Mouse (Mus musculus) yolk sac, embryonic 10.5 days (tissue): ENCODE results near the gene Hivep1.

Source experiments
- DNase-seq: peaks from one replicate; pipeline ENCODE4 v3.0.0-alpha.2; 2017; ENCODE audit warnings: low spot score

The Hivep1 gene

DNA sequence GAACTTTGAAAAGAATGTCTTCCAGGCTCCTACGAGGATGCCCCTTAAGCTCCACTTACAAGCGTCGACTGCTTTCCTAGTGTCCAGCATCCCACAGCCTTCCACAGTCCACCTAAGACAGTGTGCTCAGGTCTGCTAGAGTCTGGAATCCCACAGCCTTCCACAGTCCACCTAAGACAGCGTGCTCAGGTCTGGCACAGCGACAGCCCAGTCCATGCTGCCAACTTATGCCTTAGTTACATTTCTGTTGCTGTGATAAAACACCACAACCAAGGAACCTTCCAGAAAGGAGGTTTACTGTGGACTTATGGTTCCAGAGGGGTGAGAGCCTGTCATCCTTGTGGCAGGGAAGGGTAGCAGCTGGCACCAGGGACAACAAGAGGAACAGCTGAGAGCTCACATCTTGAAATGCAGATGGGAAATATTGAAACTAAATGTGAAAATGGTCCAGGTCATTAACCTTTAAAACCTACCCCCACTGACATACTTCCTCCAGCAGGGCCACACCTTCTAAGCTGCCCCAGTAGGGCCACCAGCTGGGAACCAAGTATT is 25.0 kb downstream of the Hivep1 start:
- DNase-seq, result no peak

DNA sequence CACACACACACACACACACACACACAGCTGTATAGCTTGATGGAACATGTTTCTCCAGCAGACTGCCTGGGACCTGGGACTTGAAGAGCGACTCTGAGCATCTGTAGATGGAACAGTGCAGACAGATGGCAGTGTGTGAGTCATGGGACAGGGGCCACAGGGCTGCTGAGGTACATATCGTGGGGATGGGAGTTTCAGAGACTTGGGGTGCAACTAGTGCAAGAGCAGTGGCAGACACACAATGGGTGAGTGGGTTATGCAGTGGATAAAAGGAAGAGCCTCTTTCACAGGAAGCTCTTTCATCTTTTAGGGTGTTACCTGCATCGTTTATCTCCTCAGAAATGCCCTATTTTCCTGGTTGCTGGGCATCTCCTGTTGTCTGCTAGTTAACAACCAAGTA is 25.8 kb downstream of the Hivep1 start:
- DNase-seq, result no peak

DNA sequence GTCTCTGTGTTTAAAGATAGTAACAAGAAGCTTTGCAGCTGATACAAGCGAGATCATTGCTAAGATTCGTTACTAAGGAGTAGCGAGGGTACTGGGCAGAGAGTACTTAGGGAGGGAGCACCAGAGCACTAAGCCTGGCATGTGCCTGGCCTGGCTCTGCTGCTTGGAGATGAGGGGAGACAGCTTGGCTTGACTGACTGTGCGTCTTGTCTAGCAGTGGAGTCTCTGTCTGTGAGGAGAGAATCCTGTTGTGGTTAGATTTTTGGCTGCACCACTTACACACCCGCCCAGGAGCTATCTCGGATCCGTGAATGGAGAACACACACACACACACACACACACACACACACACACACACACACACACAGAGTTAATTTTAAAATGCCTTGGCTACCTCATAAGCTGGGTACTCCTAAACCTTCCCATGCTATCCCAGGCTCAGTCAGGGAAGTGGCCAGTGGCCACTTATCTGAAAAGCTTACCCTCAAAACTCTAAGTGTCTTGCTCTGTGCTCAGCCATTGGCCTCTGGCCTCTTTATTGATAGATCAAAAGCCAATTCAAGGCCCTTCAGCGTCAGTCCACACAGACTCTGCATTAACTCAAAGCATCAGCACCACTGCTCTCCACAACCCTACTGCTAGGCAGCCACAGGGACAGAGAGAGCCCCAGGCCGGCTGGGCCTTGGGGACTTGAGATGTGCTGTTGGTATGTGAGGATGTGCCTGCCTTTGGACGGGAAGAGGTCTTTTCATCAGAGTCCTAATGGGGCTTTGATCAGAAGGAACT is 28.5 kb downstream of the Hivep1 start:
- DNase-seq, result no peak

DNA sequence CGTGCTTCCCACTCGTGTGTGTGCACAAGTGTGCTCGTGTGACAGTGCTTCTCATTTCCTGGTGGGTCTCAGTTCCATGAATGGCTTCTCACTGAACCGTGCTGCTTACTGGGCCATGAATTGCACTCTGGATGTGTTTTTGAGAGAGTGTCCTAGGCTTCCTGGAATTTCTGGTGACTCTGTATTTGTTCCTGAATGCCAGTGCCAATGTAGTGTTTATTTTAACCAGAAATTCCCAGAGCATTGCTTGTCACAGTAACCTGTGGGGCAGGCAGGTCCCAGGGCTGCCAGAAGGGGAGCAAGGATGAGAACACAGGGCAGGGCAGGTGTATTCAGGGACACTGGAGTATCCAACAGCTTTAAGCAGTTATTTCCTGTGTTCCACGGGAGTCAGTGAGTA is 36.5 kb downstream of the Hivep1 start:
- DNase-seq, result no peak

DNA sequence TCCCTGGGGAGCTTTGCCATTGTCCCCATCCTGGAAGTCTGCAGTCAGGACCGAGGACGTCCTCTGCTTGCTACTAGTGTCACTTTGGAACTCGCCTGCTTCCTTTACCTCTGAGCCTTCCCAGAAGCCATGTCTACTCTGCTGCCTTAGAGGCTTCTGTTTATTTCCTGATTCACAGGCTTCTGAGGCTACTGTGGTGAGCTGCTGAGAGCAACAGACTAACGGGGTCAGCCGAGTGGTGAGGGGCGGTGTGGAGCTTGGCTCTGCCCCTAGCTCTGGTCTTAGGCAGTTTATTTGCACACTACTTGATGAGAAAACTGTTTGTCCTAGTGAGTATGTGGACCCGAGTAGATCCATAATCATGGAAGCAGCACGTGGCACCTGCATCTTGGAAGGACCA is 37.2 kb downstream of the Hivep1 start:
- DNase-seq, result no peak

DNA sequence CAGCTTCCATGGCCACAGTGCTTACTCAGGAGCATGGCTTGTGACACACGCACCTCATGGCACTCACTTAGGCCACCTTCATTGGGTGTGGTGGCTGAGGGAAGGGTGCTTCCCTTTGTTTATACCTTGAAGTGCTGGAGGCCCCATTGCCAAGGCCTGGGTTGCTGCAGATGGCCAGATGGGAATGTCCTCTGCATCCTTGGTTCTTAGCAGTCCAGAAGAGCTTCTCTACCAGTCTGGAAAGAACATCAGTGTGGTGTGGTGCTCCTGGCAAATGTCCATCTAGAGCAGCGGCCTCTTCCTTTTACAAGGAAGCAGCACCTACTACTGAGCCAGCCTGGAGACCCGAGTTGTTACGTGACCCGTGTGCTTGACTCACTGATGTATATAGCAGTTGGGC is 38.9 kb downstream of the Hivep1 start:
- DNase-seq, result no peak

DNA sequence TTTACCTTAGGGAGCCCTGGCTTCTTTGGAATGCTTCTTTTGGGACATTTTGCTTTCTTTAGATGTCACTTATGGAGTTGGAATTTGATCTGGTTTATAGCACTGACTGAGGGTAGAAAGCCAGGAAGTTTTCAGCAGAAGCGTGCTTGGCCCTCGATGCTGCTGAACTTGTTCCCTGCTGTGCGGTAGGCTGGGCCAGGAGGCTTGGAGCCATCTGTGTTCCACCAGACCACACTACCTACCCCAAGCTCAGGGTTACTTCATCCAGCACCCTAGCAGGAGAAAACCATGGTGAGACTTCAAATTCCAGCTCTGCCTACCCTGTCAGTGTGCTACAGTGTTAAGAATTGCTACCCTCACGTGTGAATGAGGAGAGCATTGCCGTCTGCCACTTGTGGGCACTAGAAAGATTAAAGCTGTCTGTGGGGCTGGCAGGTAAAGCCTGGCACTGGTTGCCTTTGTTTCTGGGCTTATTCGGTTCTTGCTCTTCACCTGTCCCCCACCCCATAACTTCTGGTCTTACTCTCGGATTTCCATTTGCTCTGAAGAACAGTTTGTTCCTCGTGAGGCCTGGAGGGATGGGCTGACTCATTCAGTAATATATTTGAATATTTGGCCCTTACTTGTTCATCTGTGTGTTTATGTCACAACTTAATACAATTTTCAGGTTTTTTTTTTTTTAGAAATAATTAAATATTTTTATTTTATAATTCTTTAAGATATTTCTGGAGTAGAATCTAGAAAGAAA is 40.7 kb downstream of the Hivep1 start:
- no peak for DNase-seq

DNA sequence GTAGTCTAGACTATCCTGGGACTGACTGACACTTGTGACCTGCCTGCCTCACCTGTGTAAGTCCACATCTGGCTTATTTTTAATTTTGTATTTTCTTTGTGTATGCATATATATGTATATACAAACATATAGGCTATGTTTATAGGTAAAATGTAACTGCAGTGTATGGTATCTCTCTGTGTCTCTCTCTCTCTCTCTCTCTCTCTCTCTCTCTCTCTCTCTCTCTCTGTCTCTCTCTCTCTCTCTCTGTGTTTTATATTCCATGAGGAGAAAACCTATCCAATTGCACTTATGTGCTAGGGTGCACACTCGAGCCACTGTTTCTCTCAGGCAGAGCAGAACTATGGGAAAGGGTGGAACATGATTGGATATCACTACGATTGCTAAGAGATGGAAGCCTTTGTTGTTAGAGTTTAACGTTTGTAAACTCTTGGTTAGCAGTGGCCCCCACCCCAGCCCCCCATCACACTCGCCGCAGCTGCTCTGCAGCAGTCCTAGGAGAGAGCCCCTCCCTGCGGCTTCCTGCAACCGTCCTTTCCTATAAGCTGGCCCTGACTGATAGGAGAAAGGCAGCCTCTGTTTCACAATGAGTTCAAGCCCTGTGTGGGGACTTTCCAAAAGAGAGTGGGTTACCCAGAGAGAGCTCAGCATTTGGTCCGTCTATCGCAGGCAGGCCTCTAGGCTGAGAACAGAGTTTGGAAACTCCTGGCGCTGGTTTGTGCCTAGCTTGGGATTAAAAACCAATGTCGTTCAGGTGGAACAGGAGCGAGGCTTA is 41.6 kb downstream of the Hivep1 start:
- DNase-seq, result no peak

DNA sequence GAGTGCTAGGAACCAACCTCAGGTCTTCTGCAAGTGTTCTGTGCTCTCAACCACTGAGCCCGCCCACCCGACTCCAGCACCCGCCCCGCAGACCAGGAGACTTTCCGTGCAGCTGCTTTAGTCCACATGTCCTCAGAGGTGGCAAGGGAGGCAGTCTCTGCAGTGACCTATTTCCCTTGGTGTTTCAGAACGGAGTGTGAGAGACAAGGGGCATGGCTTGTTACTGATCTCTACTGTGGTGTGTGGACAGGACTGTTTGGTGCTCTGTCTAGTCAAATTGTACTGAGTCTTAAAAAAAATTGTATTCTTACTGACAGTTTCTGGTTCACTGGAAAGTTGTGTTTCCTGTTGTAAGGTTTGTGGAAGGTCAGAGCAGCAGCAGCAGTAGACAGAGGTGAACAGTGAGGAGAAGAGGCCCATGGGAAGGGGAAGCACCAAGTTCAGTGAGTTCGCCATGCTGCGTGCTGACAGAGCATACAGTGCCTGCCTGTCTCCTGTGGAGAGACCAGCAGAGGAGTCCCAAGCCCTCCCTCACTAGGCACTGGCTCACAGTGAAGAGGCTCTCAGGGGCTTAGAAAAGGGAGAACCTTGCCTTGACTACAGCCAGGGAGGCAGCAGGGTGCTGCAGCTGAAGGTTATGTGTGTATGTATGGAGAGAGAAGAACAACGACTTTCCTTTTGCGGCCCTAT is 44.1 kb downstream of the Hivep1 start:
- DNase-seq, result no peak

DNA sequence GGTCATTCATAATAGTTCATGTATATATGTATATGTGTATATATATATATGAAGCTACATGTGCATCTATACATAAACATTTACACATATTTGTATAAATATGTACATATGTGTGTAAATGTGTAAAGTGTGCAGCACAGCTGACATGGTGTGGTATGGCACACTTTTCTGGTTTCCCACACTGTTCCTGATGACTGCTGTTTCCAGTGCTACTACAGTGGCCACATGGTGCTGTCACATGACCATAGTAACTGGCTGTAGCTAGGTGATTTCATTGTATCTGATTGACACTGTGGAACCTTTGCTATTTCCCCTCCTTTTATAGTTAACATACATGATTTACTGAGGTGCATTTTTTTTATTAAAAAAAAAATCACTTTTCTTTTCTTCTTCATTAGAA is 45.3 kb downstream of the Hivep1 start:
- no peak for DNase-seq

DNA sequence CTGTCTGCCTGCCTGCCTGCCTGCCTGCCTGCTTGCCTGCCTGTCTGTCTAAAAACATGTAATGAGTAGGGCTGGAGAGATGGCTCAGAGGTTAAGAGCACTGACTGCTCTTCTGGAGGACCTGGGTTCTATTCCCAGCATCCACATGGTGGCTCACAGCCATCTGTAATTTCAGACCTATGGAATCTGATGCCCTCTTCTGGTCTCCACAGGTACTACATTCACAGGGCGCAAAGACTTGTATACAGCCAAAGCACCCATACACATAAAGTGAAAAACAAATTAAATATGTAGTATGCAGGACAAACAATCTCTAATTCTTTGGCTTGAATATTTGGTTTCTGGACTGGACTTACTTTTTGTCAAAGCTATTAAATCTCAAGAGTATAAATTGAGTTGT is 46.7 kb downstream of the Hivep1 start:
- DNase-seq, result no peak

DNA sequence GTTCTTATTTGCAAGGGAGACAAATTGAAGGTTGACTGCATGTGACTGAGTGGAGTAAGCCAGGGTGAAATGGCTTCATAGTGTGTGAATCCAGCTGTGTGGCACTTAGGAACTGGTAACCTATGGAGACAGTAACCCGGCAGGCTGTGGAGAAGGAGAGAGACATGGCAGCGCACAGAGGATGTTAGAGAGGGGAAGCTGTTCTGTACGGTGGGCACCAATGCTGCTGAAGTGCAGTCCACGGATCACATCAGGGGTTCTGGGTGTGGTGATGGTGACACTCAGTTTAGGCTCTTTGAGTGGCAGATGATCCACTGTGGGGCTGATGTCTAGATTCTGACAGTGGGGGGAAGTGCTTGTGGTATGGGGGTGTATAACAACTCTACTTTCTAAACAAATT is 47.7 kb downstream of the Hivep1 start:
- DNase-seq, result no peak

DNA sequence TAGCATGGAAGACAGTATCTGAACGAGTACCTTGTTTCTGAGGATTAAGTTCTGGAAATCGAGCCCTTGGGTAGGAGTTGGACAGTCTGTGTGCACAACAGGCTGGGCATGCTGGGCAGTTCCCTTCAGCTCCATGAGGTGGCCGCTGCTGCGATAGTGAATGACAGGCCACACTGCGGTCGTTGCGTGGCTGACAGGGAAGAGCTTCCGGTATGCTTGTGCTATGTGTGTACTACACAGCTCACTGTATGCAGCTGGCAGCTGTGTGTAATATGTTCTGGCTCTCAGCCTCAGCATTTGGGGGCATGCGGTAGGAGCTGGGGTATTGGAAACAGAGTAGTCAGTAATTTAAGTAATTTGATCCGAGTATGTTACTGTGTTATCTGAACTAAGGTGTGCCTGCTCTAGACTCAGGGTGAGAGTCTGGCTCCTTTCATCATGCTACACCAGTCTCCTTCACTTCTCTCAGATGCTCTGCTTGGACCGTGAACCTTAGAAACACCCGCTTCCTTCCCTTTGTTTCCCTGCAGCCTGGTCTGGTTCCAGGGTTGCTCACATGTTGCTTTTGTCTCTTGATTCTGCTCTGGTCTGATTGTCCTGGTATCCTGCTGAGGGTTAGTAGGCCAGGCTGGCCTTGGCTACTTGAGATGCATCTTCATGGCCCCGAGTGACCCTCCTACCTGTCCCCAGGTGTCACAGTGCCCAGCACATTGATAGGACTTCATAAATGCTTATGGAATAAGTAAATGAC is 49.8 kb downstream of the Hivep1 start:
- no peak for DNase-seq

DNA sequence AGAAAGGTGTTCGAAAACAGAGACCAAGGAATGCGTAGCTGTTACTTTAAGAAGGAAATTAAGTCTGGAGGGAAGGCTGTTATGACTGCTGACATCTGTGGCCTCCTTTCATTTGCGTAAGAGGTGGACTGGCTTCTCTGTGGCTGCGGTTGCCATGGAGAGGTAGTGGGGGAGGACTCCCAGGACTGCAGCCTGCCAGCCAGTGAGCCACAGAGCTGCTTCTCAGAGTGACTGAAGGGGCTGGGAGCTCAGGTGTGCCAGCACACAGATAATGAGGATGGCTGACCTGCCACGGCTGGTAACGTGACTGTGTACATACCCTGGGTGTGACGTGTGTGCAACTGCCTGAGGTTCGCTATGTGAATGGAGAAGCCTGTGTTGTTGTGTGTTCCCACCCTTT is 51.2 kb downstream of the Hivep1 start:
- peak; percentile 64 for DNase-seq

DNA sequence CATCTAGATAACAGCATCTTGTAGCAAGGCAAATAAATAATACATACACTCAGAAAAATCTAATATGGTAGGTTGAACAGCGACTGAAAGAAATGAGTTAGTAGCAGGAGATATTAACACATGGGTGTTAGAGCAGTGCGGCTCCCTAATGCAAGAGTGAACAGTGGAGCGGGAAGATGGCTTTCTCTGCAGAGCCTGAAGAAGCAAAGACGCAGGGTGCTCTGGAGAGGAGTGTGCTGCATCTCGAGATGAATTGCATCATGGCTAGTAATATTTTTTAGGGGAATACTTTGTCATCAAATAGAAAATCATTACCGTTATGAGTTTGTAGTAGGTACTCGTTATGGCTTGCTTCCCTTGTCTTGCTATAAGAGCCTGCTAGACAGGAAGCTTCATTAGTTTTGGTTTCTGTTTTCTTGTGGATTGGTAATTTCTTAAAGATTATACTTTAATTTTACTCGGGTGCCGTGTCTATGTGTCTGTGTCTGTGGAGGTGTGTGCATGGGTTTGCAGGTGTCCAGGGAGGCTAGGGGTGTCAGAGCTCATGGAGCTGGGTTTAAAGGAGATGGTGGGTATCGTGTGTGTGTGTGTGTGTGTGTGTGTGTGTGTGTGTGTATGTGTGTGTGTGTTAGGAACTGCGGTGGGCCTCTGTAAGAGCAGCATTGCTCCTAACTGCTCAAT is 51.8 kb downstream of the Hivep1 start:
- DNase-seq, result no peak

DNA sequence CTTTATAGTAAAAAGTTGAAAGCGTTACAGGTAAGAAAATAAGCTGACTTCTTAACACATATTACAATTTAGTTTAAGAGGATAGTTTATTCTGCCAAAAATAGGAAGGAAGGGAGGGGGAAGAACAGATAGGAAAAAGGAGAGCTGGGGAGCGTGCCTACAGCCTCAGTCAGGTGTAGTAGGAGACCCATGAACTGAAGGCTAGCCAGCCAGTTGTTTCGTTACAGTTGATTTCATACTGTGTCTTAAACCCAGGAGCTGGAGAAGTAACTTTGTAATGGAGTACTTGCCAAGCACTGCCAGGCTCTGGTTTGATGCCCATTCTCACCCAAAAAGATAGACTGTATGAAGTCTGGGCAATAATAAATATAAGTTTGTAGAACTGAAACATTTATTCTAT is 52.5 kb downstream of the Hivep1 start:
- no peak for DNase-seq

DNA sequence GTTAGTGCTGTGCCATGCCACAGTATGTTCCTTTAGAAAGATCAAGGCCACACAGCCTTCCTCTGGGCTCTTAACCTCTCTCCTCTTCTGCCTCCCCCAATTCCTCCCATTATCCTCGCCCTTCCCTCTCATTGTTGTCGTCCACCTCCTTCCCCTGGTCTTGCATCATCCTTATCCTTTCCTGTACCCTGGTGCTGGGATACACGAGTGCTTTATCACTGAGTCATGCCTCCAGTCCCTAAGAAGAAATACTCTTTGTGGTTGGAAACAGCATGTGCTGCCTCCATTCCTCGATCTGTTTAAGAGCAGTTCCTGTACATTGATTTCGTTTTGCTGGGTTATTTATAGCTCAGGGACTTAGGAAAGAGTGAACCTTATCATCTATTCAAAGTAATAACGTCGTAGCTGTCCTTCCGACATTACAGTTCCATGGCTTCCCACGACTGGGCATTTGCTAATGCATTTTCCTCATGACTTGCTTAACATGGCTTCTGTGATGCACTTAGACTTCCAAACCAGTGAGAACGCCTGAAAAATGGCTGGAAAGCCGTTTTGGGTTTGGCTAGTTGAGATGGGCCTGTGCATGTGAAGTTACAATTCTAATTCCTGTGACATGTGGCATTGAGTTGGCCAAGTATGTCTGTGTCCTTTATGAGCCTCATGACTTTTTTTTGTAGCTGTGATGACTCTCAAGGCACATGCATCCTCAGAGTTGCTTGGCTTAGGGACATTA is 56.8 kb downstream of the Hivep1 start:
- DNase-seq, result no peak

DNA sequence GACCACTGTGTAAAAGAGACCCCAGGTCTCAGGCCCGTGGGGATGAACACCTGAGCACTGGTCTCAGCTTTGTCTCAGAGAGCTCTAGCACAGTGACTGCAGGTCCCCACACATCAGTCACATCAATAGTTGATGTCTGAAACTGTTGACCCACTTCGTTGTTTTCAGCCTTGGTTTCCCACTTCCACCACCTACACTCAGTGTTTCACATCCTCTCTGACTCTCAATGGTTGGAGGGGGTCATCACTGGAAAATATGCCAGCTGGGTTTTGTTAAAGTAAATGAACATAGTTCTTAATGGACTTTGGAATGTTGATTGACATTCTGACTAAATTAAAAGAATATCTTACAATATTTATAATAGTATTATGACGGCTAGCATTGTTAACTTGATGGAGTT is 58.6 kb downstream of the Hivep1 start:
- no peak for DNase-seq

DNA sequence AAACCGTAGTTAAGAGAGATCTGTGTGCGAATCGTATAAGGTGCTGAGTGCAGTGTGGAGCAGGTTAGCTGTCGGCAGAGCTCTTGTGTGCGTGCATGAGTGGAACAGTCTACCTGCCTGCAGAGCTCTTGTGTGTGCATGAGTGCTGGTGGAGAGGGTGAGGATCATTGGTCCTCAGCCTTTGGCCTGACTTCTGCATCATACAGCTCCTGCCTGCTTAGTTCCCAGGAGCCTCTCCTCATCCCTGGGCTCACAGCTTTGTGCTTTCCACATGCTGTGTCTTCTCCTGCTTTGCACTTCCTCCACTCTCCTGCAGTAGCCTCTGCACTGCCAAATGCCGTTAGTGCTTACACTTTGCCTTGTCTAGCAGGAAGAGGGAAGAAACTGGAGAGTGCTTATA is 60.2 kb downstream of the Hivep1 start:
- no peak for DNase-seq

DNA sequence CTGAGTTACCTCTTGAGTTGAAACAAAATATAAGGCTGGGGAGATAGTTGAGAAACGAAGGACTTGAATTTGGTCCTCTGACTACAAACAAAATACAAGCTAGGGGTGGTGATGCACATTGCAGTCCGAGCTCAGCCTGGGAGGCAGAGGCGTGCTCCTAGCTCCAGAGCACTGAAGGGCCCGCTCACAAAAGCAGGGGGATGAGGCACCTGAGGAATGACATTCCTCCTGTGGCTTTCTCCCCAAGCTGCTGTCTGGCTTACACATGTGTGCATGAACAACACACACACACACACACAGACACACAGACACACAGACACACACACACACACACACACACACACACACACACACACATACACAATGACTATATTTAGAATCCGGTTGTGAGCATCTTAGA is 60.9 kb downstream of the Hivep1 start:
- DNase-seq, result no peak
